Mouse (Mus musculus): ENCODE measurements around the gene Arhgef11.
"Not testable (repeated sequence)": the region's sequence is repeated elsewhere in the genome, so short reads cannot be mapped to it uniquely, and the experiment has no call there.

Arhgef11 gene

GRCm38 (mm10) chr3:87616957-87617810 lies at the start of gene Arhgef11:
Gene Arhgef11, plus strand, starts transcription at chr3:87617559.
- in situ Hi-C loops (cut with MboI, MseI): no loop called here

GRCm38 (mm10) chr3:87568681-87569080 lies 48.7 kb upstream of the Arhgef11 start:
- in situ Hi-C loops (cut with MboI, MseI): loop anchor here in 1 of 2 experiments (10.0 kb wide), 1 partner anchor 324 kb away; no protein-coding TSS in a partner anchor

- in situ Hi-C loops (cut with MboI, MseI): no loop called here
These were observed 41.6 kb upstream of the Arhgef11 start for GRCm38 (mm10) chr3:87575766-87576165.

- in situ Hi-C loops (cut with MboI, MseI): no loop called here
These were observed 35.1 kb upstream of the Arhgef11 start for GRCm38 (mm10) chr3:87582259-87582658.

- in situ Hi-C loops (cut with MboI, MseI): no loop called here
These were observed 23.6 kb upstream of the Arhgef11 start for GRCm38 (mm10) chr3:87593793-87594192.

GRCm38 (mm10) chr3:87595328-87595727 lies 22.0 kb upstream of the Arhgef11 start:
- in situ Hi-C loops (cut with MboI, MseI): not testable (repeated sequence)

- in situ Hi-C loops (cut with MboI, MseI): not testable (repeated sequence)
These were observed 16.3 kb upstream of the Arhgef11 start for GRCm38 (mm10) chr3:87601077-87601476.

- in situ Hi-C loops (cut with MboI, MseI): no loop called here
These were observed 1.0 kb upstream of the Arhgef11 start for GRCm38 (mm10) chr3:87616354-87616753.

- in situ Hi-C loops (cut with MboI, MseI): no loop called here
These were observed 412 bp downstream of the Arhgef11 start for GRCm38 (mm10) chr3:87617811-87618130.

GRCm38 (mm10) chr3:87618240-87618639 lies 881 bp downstream of the Arhgef11 start:
- in situ Hi-C loops (cut with MboI, MseI): no loop called here

GRCm38 (mm10) chr3:87618981-87619710 lies 1.8 kb downstream of the Arhgef11 start:
- in situ Hi-C loops (cut with MboI, MseI): no loop called here

- in situ Hi-C loops (cut with MboI, MseI): no loop called here
These were observed 3.0 kb downstream of the Arhgef11 start for GRCm38 (mm10) chr3:87620218-87620891.

- in situ Hi-C loops (cut with MboI, MseI): no loop called here
These were observed 7.5 kb downstream of the Arhgef11 start for GRCm38 (mm10) chr3:87624899-87625298.

GRCm38 (mm10) chr3:87630899-87631298 lies 13.5 kb downstream of the Arhgef11 start:
- in situ Hi-C loops (cut with MboI, MseI): no loop called here

GRCm38 (mm10) chr3:87631408-87631807 lies 14.0 kb downstream of the Arhgef11 start:
- in situ Hi-C loops (cut with MboI, MseI): no loop called here

GRCm38 (mm10) chr3:87635514-87635913 lies 18.2 kb downstream of the Arhgef11 start:
- in situ Hi-C loops (cut with MboI, MseI): no loop called here

- in situ Hi-C loops (cut with MboI, MseI): no loop called here
These were observed 26.1 kb downstream of the Arhgef11 start for GRCm38 (mm10) chr3:87643453-87643852.

GRCm38 (mm10) chr3:87646174-87646573 lies 28.8 kb downstream of the Arhgef11 start:
- in situ Hi-C loops (cut with MboI, MseI): no loop called here

- in situ Hi-C loops (cut with MboI, MseI): no loop called here
These were observed 31.7 kb downstream of the Arhgef11 start for GRCm38 (mm10) chr3:87649063-87649462.

- in situ Hi-C loops (cut with MboI, MseI): no loop called here
These were observed 41.0 kb downstream of the Arhgef11 start for GRCm38 (mm10) chr3:87658348-87658747.

GRCm38 (mm10) chr3:87659692-87660429 lies 42.5 kb downstream of the Arhgef11 start:
- in situ Hi-C loops (cut with MboI, MseI): no loop called here

All from T-helper 17 cell (primary cell).